Mouse (Mus musculus) E14TG2a.4 (cell line): ENCODE measurements at regions not wholly inside any gene's neighbourhood (a gene's known extent, or its start where the extent isn't known, plus 50 kb on each side); places are given as distances from the start of the nearest gene placed in this dataset.

Experiments
- CTCF ChIP-seq: conservative IDR thresholded peaks from 2 replicates; pipeline ENCODE4 v1.5.1; 2014; ENCODE audit warnings: low read length
- POU5F1 ChIP-seq: IDR thresholded peaks from 2 replicates; pipeline ENCODE4 v1.6.1; 2014; ENCODE audit warnings: low read length, borderline replicate concordance

- TF ChIP-seq CTCF (no peak), POU5F1 (no peak)
Observed at GRCm38 (mm10) chr4:101354951-101355350, 64.1 kb upstream of the Ak4 start.
